Mouse (Mus musculus) spleen, postnatal 36 days (tissue): ENCODE measurements around the gene Mtmr2.
A peak's percentile ranks its signal among the peaks of the same experiment; 100 is the strongest.

Experiments
- DNase-seq, 2 experiments: peaks; one replicate each; pipeline ENCODE4 v3.0.0; 2022; ENCODE audit warnings: low spot score in 2 of 2, mixed read lengths in 1 of 2

Mtmr2 gene

DNA sequence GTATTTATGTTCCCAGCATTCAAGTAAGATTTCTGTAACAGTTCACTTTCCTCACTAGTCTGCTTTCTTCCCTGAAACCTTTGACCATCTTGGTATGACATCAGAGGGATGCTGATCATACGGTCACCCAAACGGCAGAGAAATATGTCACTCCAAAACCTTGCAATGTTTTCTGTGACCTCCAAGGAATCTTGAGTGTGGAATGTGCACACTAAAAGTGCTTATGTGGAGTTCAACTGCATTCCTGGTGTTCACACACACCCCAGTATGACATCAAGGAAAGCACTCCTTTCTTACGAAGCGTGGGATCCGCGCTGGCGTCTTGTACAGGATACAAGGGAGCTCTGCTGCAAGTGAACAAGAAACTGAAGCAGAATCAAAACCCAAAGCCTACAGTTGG, 58.6 kb downstream of the Mtmr2 start:
- DNase-seq = no peak

GRCm38 (mm10) chr9:13807657-13808056, 59.4 kb downstream of the Mtmr2 start:
- no peak for DNase-seq

DNA sequence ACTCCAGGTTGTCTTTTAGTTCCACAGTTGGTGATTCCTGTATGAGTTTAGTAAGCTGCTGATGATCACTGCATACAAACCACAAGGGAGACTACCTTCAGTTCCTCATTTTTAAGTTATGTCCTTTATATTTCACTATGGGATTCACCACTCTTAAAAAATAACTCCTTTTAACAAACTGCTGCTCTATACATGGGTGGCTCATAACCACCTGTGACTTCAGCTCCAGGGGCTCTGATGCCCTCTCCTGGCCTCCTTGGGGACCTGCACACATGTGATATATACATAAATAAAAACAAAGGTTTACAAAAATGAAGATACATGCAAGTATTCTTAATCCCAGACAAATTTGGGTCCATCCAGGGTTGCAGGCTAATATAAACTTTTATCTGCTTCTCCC, 61.7 kb downstream of the Mtmr2 start:
- no peak for DNase-seq

DNA sequence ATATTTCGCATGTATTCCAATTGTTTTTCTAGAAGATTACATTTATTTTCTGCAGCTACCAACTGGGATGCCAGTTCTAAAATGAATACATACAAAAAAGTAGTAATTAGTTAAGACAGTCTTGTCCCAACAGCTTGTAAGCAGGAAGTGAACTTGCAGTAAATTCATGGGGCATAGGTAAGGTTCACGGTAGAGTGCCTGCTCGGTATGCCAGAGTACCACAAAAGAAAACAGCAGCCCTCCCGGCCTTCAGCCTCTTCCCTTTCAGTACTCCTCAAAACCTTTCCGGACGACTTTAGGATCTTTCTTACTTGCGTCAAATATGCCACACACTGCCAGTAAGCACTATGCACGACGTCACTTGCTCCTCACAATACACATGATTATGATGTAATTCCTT, 70.2 kb downstream of the Mtmr2 start:
- no peak for DNase-seq

DNA sequence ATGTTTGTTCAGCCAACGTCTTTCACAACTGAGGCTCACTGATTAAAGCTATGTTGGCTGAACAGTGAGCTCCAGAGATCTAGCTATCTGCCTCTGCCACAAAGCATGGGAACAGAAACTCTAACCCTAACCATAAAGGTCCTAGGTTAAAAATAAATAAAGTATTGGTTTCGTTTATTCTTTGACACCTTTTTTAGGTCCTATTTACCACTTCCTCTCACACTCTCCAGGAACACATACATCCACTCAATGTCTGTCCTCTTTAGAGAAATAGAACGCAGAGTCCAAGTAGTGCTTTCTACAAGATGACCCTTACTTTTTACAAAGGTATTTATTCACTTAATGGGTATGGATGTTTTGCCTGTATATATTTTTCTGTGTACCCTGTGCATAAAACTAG, 72.6 kb downstream of the Mtmr2 start:
- no peak for DNase-seq

DNA sequence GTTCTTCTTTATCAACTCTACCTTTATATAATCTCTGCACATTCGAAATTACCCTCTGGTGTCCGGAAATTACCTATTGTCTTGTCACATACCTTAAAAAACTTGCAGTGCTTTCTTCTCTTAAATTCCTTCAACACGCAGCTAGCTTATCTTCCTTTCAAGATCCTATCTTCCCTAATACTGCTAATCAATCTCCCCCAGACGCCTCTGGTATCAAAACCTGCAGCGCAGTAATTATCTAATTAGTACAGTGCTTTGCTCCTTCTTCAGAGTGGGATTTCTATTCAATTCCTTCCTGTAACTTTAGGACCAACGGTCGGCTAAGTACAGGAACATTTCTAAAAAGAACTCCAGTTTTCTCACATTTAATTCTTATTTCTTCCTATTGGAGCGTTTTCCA, 77.7 kb downstream of the Mtmr2 start:
- DNase-seq = peak in 1 of 2 experiments; percentile 30

GRCm38 (mm10) chr9:13826391-13826805, 78.2 kb downstream of the Mtmr2 start:
- DNase-seq = peak; percentile 71 to 73

DNA sequence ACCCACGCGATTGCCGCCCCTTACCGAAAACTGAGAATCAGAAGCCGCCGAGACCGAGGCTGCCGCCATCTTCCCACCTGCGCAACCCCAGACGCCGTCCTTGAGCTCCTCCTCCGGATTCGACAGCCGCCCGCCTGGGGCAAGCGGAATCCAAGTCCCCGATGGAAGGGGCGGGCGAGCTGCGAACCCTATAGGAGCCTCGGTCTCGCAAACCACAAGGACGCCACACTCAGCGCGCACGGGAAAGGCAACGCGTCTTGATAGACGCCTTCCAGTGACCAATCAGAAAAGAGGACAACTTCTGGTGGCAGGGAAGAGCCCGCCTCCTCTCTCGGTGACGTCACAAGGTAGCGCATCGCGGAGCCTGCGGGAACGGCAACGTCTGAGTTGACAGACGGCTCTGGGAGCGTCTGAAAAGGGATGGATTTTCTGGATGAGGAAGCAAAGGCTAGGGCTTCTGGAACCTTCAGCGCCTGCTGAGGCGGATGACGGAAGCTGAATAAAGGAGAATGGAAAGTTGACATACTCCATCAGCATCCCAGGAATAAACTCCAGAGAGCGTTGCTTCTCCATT, 78.7 kb downstream of the Mtmr2 start, which contains the start of gene Cep57:
Gene Cep57, minus strand, starts transcription at position 276 of the 574 bp plus-strand sequence.
- peak; percentile 93 to 97 for DNase-seq

DNA sequence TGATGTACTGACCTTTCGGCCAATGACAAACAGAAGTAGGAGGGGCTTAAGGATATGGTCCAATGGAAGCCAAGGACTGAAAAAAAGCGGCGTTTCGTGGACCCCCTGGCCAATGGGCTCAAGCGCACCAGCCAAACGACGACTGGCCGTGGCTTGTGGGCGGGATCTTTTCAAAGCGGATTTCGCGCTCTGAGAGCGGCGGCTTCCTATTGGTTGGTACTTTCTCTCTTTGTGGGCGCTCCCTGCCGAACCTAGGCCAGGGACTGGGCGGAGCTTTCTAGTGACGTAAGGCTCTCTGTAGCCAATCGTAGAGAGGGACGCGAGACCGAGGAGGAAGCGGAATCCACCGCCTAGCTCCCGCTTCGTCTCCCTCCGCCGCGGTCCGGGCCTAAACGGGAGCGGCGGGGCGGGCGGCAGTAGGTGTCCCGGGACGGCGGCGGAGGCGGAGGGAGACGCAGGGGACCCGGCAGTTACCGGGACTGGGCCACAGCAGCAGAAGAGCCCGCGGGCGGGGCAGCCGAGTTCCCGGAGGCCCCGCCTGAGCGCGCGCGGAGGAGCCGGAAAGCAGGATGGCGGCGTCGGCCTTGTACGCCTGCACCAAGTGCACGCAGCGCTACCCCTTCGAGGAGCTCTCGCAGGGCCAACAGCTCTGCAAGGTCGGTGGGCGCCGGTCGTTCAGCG, 79.3 kb downstream of the Mtmr2 start, which contains the start of gene Fam76b:
Gene Fam76b, plus strand, starts transcription at position 311 of the 681 bp plus-strand sequence.
- peak; percentile 100 for DNase-seq

GRCm38 (mm10) chr9:13828087-13828441, 79.9 kb downstream of the Mtmr2 start:
- no peak for DNase-seq

- peak; percentile 38 to 40 for DNase-seq
Observed at GRCm38 (mm10) chr9:13835256-13835655, 87.0 kb downstream of the Mtmr2 start.

- no peak for DNase-seq
Observed at GRCm38 (mm10) chr9:13836726-13837125, 88.5 kb downstream of the Mtmr2 start.

- DNase-seq = no peak
Observed at GRCm38 (mm10) chr9:13847591-13847990, 99.4 kb downstream of the Mtmr2 start.

- DNase-seq = peak in 1 of 2 experiments; percentile 9
Observed at GRCm38 (mm10) chr9:13848481-13849480, 100.6 kb downstream of the Mtmr2 start.

- no peak for DNase-seq
Observed at GRCm38 (mm10) chr9:13853876-13854275, 105.7 kb downstream of the Mtmr2 start.
